Mouse (Mus musculus) ES-E14 (cell line): ENCODE measurements around the gene A430033K04Rik. TPM values are rescaled to one million over a fixed set of nuclear protein-coding genes. Genes with fewer than 3 reads are reported as not detected.
A peak's percentile ranks its signal among the peaks of the same experiment; 100 is the strongest.

Experiments
- DNase-seq: peaks from one replicate; pipeline ENCODE4 v3.0.0-alpha.2; 2013; ENCODE audit warnings: low read depth, low spot score
- H3K27ac ChIP-seq: 2 replicates; pipeline ENCODE4 v1.5.1; 2012; ENCODE audit warnings: low read depth, mild to moderate bottlenecking, low read length, moderate library complexity, mixed read lengths; ENCODE audit not compliant: poor library complexity, insufficient read depth, severe bottlenecking
- H3K36me3 ChIP-seq: 2 replicates; pipeline ENCODE4 v1.6.1; 2012; ENCODE audit warnings: mild to moderate bottlenecking, low read length, moderate library complexity, mixed read lengths; ENCODE audit not compliant: control insufficient read depth, poor library complexity, insufficient read depth, severe bottlenecking
- H3K4me1 ChIP-seq, 2 experiments: fragments of 150-350 bp in 1 of 2; sonication (generic) in 1 of 2; 2 replicates each; pipeline ENCODE4 v1.6.1; 2012; ENCODE audit warnings: low read length in 2 of 2, mild to moderate bottlenecking in 1 of 2, mixed read lengths in 1 of 2; ENCODE audit not compliant: control insufficient read depth in 2 of 2, insufficient read depth in 2 of 2, poor library complexity in 1 of 2
- H3K4me3 ChIP-seq, 2 experiments: fragments of 150-350 bp in 1 of 2; sonication (generic) in 1 of 2; 2 replicates each; pipeline ENCODE4 v1.5.1; 2012; ENCODE audit warnings: low read length in 2 of 2, low read depth in 1 of 2, mild to moderate bottlenecking in 1 of 2, mixed read lengths in 1 of 2; ENCODE audit not compliant: insufficient read depth in 1 of 2, poor library complexity in 1 of 2, severe bottlenecking in 1 of 2
- H3K9ac ChIP-seq: 2 replicates; pipeline ENCODE4 v1.6.1; 2012; ENCODE audit warnings: low read depth, mild to moderate bottlenecking, low read length, mixed read lengths; ENCODE audit not compliant: poor library complexity, insufficient read depth, severe bottlenecking
- H3K9me3 ChIP-seq: fragments of 150-350 bp; sonication (generic); 2 replicates; pipeline ENCODE4 v1.6.1; 2012; ENCODE audit warnings: low read depth, mild to moderate bottlenecking, low read length; ENCODE audit not compliant: control insufficient read depth, insufficient read depth
- CHD2 ChIP-seq: IDR thresholded peaks from 2 replicates; pipeline ENCODE4 v1.6.1; 2014; ENCODE audit warnings: mild to moderate bottlenecking, low read depth, low read length, inconsistent platforms
- HCFC1 ChIP-seq: IDR thresholded peaks from 2 replicates; pipeline ENCODE4 v1.6.1; 2012; ENCODE audit warnings: low read length, inconsistent platforms, borderline replicate concordance; ENCODE audit not compliant: insufficient read depth
- MAFK ChIP-seq: IDR thresholded peaks from 2 replicates; pipeline ENCODE4 v1.6.1; 2014; ENCODE audit warnings: mild to moderate bottlenecking, low read depth, low read length, inconsistent platforms; ENCODE audit not compliant: insufficient read depth
- ZC3H11A ChIP-seq: IDR thresholded peaks from 2 replicates; pipeline ENCODE4 v1.6.1; 2012; ENCODE audit warnings: low read depth, mild to moderate bottlenecking, inconsistent platforms, low read length, borderline replicate concordance
- ZNF384 ChIP-seq: IDR thresholded peaks from 2 replicates; pipeline ENCODE4 v1.6.1; 2012; ENCODE audit warnings: low read depth, low read length, inconsistent platforms
- in situ Hi-C, 2 experiments: fragments of 600-800 bp; cut with MboI; formaldehyde crosslinking; loops; one replicate each; pipeline ENCODE4 v1.15.1; 2025; ENCODE audit warnings: low sequenced_read_pairs in 2 of 2, inconsistent platforms in 1 of 2; ENCODE audit not compliant: unreplicated experiment in 2 of 2
- total RNA-seq: library from RNA; depleted of rRNA; stranded (reverse); fragments of 300-350 nt; gene quantifications from 2 replicates; pipeline ENCODE4 v1.2.3, GENCODE M21; 2012; rRNA removed

A430033K04Rik gene
- total RNA-seq, 1 experiment, result 1.9 TPM

GRCm38 (mm10) chr5:138692936-138693570, 70.4 kb downstream of the A430033K04Rik start:
- no peaks in the 10 kb centered on the region for H3K36me3 ChIP-seq
- no peak overlapping the region for H3K9ac ChIP-seq
- peak overlapping the region; percentile 5; the same call in 1 of the 2 replicates for H3K27ac ChIP-seq
- no peak overlapping the region for H3K4me3 ChIP-seq
- peaks cover 0 to 12% of the 10 kb centered on the region in 2 experiments; a peak in 2 of 4 replicates for H3K4me1 ChIP-seq
- DNase-seq, result peak; percentile 46
- no peaks in the 10 kb centered on the region for H3K9me3 ChIP-seq
- TF ChIP-seq ZC3H11A (no peak), ZNF384 (no peak), HCFC1 (no peak), CHD2 (no peak), MAFK (no peak)
- in situ Hi-C loops, result no loop called here

GRCm38 (mm10) chr5:138694036-138694435, 71.4 kb downstream of the A430033K04Rik start:
- peak; percentile 51 for DNase-seq
- Histone ChIP-seq H3K9ac (no peak overlapping the region), H3K9me3 (no peaks in the 10 kb centered on the region), H3K4me3 (no peak overlapping the region), H3K27ac (peak overlapping the region; percentile 34), H3K36me3 (no peaks in the 10 kb centered on the region), H3K4me1 (peaks cover 0 to 14% of the 10 kb centered on the region in 2 experiments; a peak in 2 of 4 replicates)
- TF ChIP-seq HCFC1 (no peak), CHD2 (no peak), MAFK (no peak), ZNF384 (no peak), ZC3H11A (no peak)
- in situ Hi-C loops, result no loop called here

- H3K36me3 ChIP-seq, result no peaks in the 10 kb centered on the region
- in situ Hi-C loops, result no loop called here
- H3K27ac ChIP-seq, result peak overlapping the region; percentile 34
- no peak overlapping the region for H3K4me3 ChIP-seq
- peak; percentile 26 for DNase-seq
- H3K4me1 ChIP-seq, result peaks cover 0 to 12% of the 10 kb centered on the region in 2 experiments; a peak in 2 of 4 replicates
- H3K9me3 ChIP-seq, result no peaks in the 10 kb centered on the region
- H3K9ac ChIP-seq, result no peak overlapping the region
- TF ChIP-seq MAFK, result peak; percentile 91
- no peak for TF ChIP-seq ZC3H11A
- no peak for TF ChIP-seq CHD2
- TF ChIP-seq ZNF384, result no peak
- no peak for TF ChIP-seq HCFC1
Observed at GRCm38 (mm10) chr5:138694496-138695167, 72.0 kb downstream of the A430033K04Rik start.

DNA sequence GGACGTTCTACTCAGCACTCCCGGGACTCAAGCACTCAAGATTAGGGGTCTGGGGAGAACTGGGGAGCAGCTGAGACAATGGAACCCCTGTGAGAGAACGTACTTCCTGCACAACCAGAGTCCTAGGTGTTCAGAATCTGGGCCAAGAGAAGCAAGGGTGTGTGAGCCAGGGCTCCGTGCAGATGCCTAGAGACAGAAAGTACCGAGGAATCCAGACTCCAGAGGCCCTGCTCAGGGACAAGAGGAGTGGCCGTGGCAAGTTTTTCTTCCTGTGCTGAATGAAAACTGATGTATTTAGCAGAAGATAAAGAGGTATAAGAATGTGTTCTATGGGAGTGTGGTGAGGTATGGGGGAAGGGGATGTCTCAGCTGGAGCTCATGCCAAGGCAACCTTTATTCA, 74.8 kb downstream of the A430033K04Rik start:
- no peak for DNase-seq
- no peak overlapping the region for H3K4me3 ChIP-seq
- no peak overlapping the region for H3K27ac ChIP-seq
- TF ChIP-seq CHD2 (no peak), ZNF384 (no peak), ZC3H11A (no peak), MAFK (no peak), HCFC1 (no peak)
- H3K9me3 ChIP-seq, result no peaks in the 10 kb centered on the region
- peaks cover 0 to 12% of the 10 kb centered on the region in 2 experiments; a peak in 2 of 4 replicates for H3K4me1 ChIP-seq
- in situ Hi-C loops, result no loop called here
- no peak overlapping the region for H3K9ac ChIP-seq
- H3K36me3 ChIP-seq, result no peaks in the 10 kb centered on the region

Other genes with a start within 250 kb of the A430033K04Rik start
- 12.9 and 14.9 TPM in 2 replicates for gene Zfp157, start 181.4 kb upstream of the A430033K04Rik start, total RNA-seq
- gene 1700123K08Rik, start 58.1 kb upstream of the A430033K04Rik start, total RNA-seq, result not detected in 2 replicates
- gene Zfp68, start 3.1 kb upstream of the A430033K04Rik start, total RNA-seq, result 8.4 and 10.0 TPM in 2 replicates
- gene Fam20c, start 131.7 kb downstream of the A430033K04Rik start, total RNA-seq, result 8.0 and 14.7 TPM in 2 replicates
- not detected in 2 replicates for gene Gm5294, start 197.2 kb downstream of the A430033K04Rik start, total RNA-seq